15 mouse cellular contexts compared by ENCODE assay signal in genomic region chr3:130389261-130389975, GRCm38 (mm10).
DNase-seq lines count a peak whose midpoint lies in the region; ATAC-seq and TF ChIP-seq lines count a peak whose summit lies in the region.
"Had no signal": no experiment of that assay in that cellular context is flagged by ENCODE, and none has a peak within 500 bp of the region (broad histone marks: within the 10 kb centered on the region; RNA-seq: fewer than 3 reads in every experiment).

No protein-coding gene starts in this region.

- H3K27me3 ChIP-seq in heart, embryonic 14.5 days (ENCODE audit: control insufficient read depth, insufficient read depth, low read length): no peaks in the 10 kb centered on the region
- no peaks in the 10 kb centered on the region for H3K27me3 ChIP-seq in heart, adult 2 months (ENCODE audit: control insufficient read depth, insufficient read depth, low read length)
- H3K27me3 ChIP-seq in liver, adult 2 months (ENCODE audit: control insufficient read depth, insufficient read depth, low read length): no peaks in the 10 kb centered on the region
- peaks cover 3% of the 10 kb centered on the region; the same call in 1 of the 2 replicates for H3K27me3 ChIP-seq in neural tube, embryonic 15.5 days (replicated peaks)

- WGBS in heart, embryonic 14.5 days: 57% methylated on average over 14 of the region's 14 CpGs
- 41% methylated on average over 14 of the region's 14 CpGs for WGBS in heart, adult 2 months
- WGBS in liver, adult 2 months: 67% methylated on average over 14 of the region's 14 CpGs
- 84% methylated on average over 14 of the region's 14 CpGs for WGBS in neural tube, embryonic 15.5 days

- no peak overlapping the region for H3K4me3 ChIP-seq in heart, embryonic 14.5 days (ENCODE audit: control insufficient read depth in 1 of 2, insufficient read depth in 1 of 2, low read depth in 1 of 2, low read length in 2 of 2)
- H3K4me3 ChIP-seq in heart, adult 2 months: no peak overlapping the region
- no peak overlapping the region for H3K4me3 ChIP-seq in liver, adult 2 months (ENCODE audit: insufficient read depth, low read depth, low read length)
- H3K4me3 ChIP-seq in neural tube, embryonic 15.5 days (replicated peaks): no peak overlapping the region
- H3K4me3 ChIP-seq: hindbrain, embryonic 10.5 days; left cerebral cortex, adult 2 months; neural tube, embryonic 12.5 days had no signal

- H3K9me3 ChIP-seq in heart, embryonic 14.5 days (ENCODE audit: control insufficient read depth, low read length): no peaks in the 10 kb centered on the region
- no peaks in the 10 kb centered on the region for H3K9me3 ChIP-seq in neural tube, embryonic 15.5 days (replicated peaks)
- H3K9me3 ChIP-seq: hindbrain, embryonic 10.5 days; neural tube, embryonic 12.5 days had no signal

- no peak for TF ChIP-seq POLR2A in heart, adult 2 months (IDR thresholded peaks at IDR 0.05; ENCODE audit: insufficient read depth, low read depth, low read length)
- TF ChIP-seq POLR2A in liver, adult 2 months (IDR thresholded peaks at IDR 0.05; ENCODE audit: extremely low read depth, insufficient read depth, low read length): no peak

- no peak for ATAC-seq in heart, embryonic 14.5 days (ENCODE audit: insufficient number of reproducible peaks, insufficient read depth, low FRiP score, low read depth)
- ATAC-seq in neural tube, embryonic 15.5 days (ENCODE audit: low FRiP score): no peak
- ATAC-seq: forebrain, embryonic 16.5 days; inflammation-experienced regulatory T-cells, adult 6 months had no signal

- peak overlapping the region; percentile 40 for H3K4me2 ChIP-seq in heart, embryonic 14.5 days (ENCODE audit: low read length)
- H3K4me2 ChIP-seq in neural tube, embryonic 15.5 days: no peak overlapping the region
- H3K4me2 ChIP-seq: neural tube, embryonic 12.5 days had no signal

- H3K4me1 ChIP-seq in heart, embryonic 14.5 days (ENCODE audit: control insufficient read depth in 2 of 2, insufficient read depth in 2 of 2, low read length in 2 of 2): peaks cover 2 to 3% of the 10 kb centered on the region in 2 experiments; a peak in 2 of 4 replicates
- peaks cover 2% of the 10 kb centered on the region for H3K4me1 ChIP-seq in heart, adult 2 months (ENCODE audit: control insufficient read depth, insufficient read depth, low read length)
- H3K4me1 ChIP-seq in liver, adult 2 months (ENCODE audit: control insufficient read depth, insufficient read depth, low read length): no peaks in the 10 kb centered on the region
- H3K4me1 ChIP-seq in neural tube, embryonic 15.5 days: no peaks in the 10 kb centered on the region
- H3K4me1 ChIP-seq: hindbrain, embryonic 10.5 days; neural tube, embryonic 12.5 days had no signal

- H3K9ac ChIP-seq in heart, embryonic 14.5 days (ENCODE audit: low read length): no peak overlapping the region
- no peak overlapping the region; the same call in 1 of the 2 replicates for H3K9ac ChIP-seq in heart, adult 2 months (ENCODE audit: low read depth, low read length)
- no peak overlapping the region for H3K9ac ChIP-seq in liver, adult 2 months (ENCODE audit: low read depth, low read length)
- no peak overlapping the region for H3K9ac ChIP-seq in neural tube, embryonic 15.5 days (replicated peaks)
- H3K9ac ChIP-seq: neural tube, embryonic 12.5 days had no signal

- H3K36me3 ChIP-seq in heart, embryonic 14.5 days (ENCODE audit: control insufficient read depth, insufficient read depth, low read length): no peaks in the 10 kb centered on the region
- H3K36me3 ChIP-seq in heart, adult 2 months (ENCODE audit: control insufficient read depth, insufficient read depth, low read length): no peaks in the 10 kb centered on the region
- no peaks in the 10 kb centered on the region for H3K36me3 ChIP-seq in liver, adult 2 months (ENCODE audit: control insufficient read depth, insufficient read depth, low read length)
- H3K36me3 ChIP-seq in neural tube, embryonic 15.5 days: no peaks in the 10 kb centered on the region
- H3K36me3 ChIP-seq: hindbrain, embryonic 10.5 days; neural tube, embryonic 12.5 days had no signal

- intact Hi-C loops in heart, adult 2 months (cut with DNase I): no loop called here

- no peak for TF ChIP-seq EP300 in heart, adult 2 months (IDR thresholded peaks at IDR 0.05; ENCODE audit: insufficient read depth, low read depth, low read length)

- no peak for DNase-seq in heart, adult 2 months
- peak; percentile 13 for DNase-seq in liver, adult 2 months (ENCODE audit: extremely low read depth, low read depth, low spot score)
- DNase-seq in liver: no peak
- peak; percentile 77 to 92 for DNase-seq in adrenal gland, adult (ENCODE audit: inconsistent age in 2 of 2, low spot score in 1 of 2)
- DNase-seq in adrenal gland, postnatal 25 days: peak; percentile 39
- DNase-seq: cerebellum, adult 18-20 months; gastrocnemius, postnatal 10 days; right cerebral cortex, adult 18-20 months had no signal

- peak overlapping the region; percentile 12 to 19; a peak in 3 of 4 replicates for H3K27ac ChIP-seq in heart, embryonic 14.5 days (replicated peaks in 1 of 2; ENCODE audit: control insufficient read depth in 1 of 2, insufficient read depth in 1 of 2, low read depth in 2 of 2, low read length in 2 of 2)
- no peak overlapping the region for H3K27ac ChIP-seq in heart, adult 2 months
- H3K27ac ChIP-seq in liver, adult 2 months (replicated peaks; ENCODE audit: insufficient read depth, low read depth, low read length): no peak overlapping the region
- H3K27ac ChIP-seq in neural tube, embryonic 15.5 days (replicated peaks): no peak overlapping the region
- H3K27ac ChIP-seq: hindbrain, embryonic 10.5 days; left cerebral cortex, adult 2 months; neural tube, embryonic 12.5 days had no signal

- no peaks in the 10 kb centered on the region for H3K79me2 ChIP-seq in heart, adult 2 months (replicated peaks; ENCODE audit: control insufficient read depth, insufficient read depth, low read length)
- no peaks in the 10 kb centered on the region for H3K79me2 ChIP-seq in liver, adult 2 months (ENCODE audit: control insufficient read depth, insufficient read depth, low read length)

- no peak for TF ChIP-seq CTCF in heart, adult 2 months (IDR thresholded peaks at IDR 0.05)
- no peak for TF ChIP-seq CTCF in liver, adult 2 months (IDR thresholded peaks at IDR 0.05; ENCODE audit: low read depth, low read length)

Comparison
In these comparisons a context has a peak if more than half of its experiments do, and no peak if none do; other contexts are left out.
1. H3K27ac ChIP-seq: peak in heart, embryonic 14.5 days (2 of 2); none in heart, adult 2 months (single experiment), liver, adult 2 months (single experiment) and neural tube, embryonic 15.5 days (single experiment).
2. DNase-seq: peak in liver, adult 2 months (single experiment), adrenal gland, adult (2 of 2) and adrenal gland, postnatal 25 days (single experiment); none in heart, adult 2 months (0 of 2) and liver (single experiment).